Mouse (Mus musculus) megakaryocyte, embryonic 14.5 days (primary cell): Measurements from ENCODE around the gene Olfr710.
"Not testable (repeated sequence)": the region's sequence is repeated elsewhere in the genome, so short reads cannot be mapped to it uniquely, and the experiment has no call there.

Experiments used
- FLI1 ChIP-seq: IDR thresholded peaks from 2 replicates; pipeline ENCODE4 v1.6.1; 2012; ENCODE audit warnings: low read length, inconsistent platforms, mixed read lengths
- GATA1 ChIP-seq: IDR thresholded peaks from 3 replicates; pipeline ENCODE4 v1.6.1; 2012; ENCODE audit warnings: mixed read lengths, low read length, inconsistent platforms, borderline replicate concordance

- not testable (repeated sequence) for TF ChIP-seq GATA1, FLI1
These were observed 27.2 kb downstream of the Olfr710 start for GRCm38 (mm10) chr7:106920961-106921360.
